Mouse (Mus musculus): Measurements from ENCODE around the gene Lipm. TPM values are rescaled to one million over a fixed set of nuclear protein-coding genes. Genes with fewer than 3 reads are reported as not detected.

Gene Lipm
- polyA plus RNA-seq (2012; rRNA removed), result not detected in 2 replicates

DNA sequence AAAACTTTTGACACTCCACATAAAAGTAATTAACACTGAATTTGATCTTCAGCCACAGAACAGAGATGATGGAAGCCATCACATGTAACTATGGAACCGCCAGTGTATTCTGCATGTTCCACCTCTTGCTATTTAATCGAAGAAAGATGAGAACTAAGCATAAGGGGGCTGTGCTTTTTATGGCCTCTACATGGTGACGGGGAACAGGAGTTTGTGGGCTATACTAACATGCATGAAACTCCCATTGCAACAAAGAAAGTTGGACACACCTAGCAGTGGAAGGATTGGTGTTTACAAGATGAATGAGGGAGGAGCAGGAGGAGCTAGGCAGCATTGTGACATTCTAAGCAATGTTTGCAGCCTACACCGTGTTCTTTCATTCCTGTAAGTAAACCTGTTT lies at the start of gene Lipm:
TSS of gene Lipm (plus strand) at position 301 of the 400 bp plus-strand sequence.
- WGBS, result 89% methylated on average over 4 of the region's 4 CpGs
- no peak for TF ChIP-seq CTCF (IDR thresholded peaks at IDR 0.05; ENCODE audit: extremely low read depth, insufficient read depth, insufficient read length, insufficient replicate concordance)
- no peak for TF ChIP-seq POLR2A (IDR thresholded peaks at IDR 0.05; ENCODE audit: low read depth, low read length)
- no peak within 1 kb of the TSS for H3K27ac ChIP-seq (ENCODE audit: insufficient read depth, low read length)
- H3K36me3 ChIP-seq (ENCODE audit: control insufficient read depth, insufficient read depth, low read length), result no peaks in the 10 kb centered on the region
- no peak within 1 kb of the TSS for H3K4me3 ChIP-seq (ENCODE audit: extremely low read depth, insufficient read depth, insufficient read length)
- H3K4me1 ChIP-seq (ENCODE audit: control insufficient read depth, insufficient read depth, insufficient read length), result no peaks in the 10 kb centered on the region
- no peaks in the 10 kb centered on the region for H3K27me3 ChIP-seq (ENCODE audit: control insufficient read depth, insufficient read depth, low read length)
- DNase-seq (ENCODE audit: low read depth in 1 of 2, low spot score in 2 of 2), result no peak

- WGBS, result 86% methylated on average over 3 of the region's 3 CpGs
- no peak for TF ChIP-seq CTCF (IDR thresholded peaks at IDR 0.05; ENCODE audit: extremely low read depth, insufficient read depth, insufficient read length, insufficient replicate concordance)
- TF ChIP-seq POLR2A (IDR thresholded peaks at IDR 0.05; ENCODE audit: low read depth, low read length), result no peak
- no peaks in the 10 kb centered on the region for H3K4me1 ChIP-seq (ENCODE audit: control insufficient read depth, insufficient read depth, insufficient read length)
- H3K27me3 ChIP-seq (ENCODE audit: control insufficient read depth, insufficient read depth, low read length), result no peaks in the 10 kb centered on the region
- no peak for DNase-seq (ENCODE audit: low read depth in 1 of 2, low spot score in 2 of 2)
- H3K36me3 ChIP-seq (ENCODE audit: control insufficient read depth, insufficient read depth, low read length), result no peaks in the 10 kb centered on the region
- no peak overlapping the region for H3K4me3 ChIP-seq (ENCODE audit: extremely low read depth, insufficient read depth, insufficient read length)
- no peak overlapping the region for H3K27ac ChIP-seq (ENCODE audit: insufficient read depth, low read length)
Observed at GRCm38 (mm10) chr19:34051502-34051901, 49.2 kb upstream of the Lipm start.

GRCm38 (mm10) chr19:34063547-34063946 lies 37.2 kb upstream of the Lipm start:
- no peaks in the 10 kb centered on the region for H3K27me3 ChIP-seq (ENCODE audit: control insufficient read depth, insufficient read depth, low read length)
- no peak for DNase-seq (ENCODE audit: low read depth in 1 of 2, low spot score in 2 of 2)
- TF ChIP-seq CTCF (IDR thresholded peaks at IDR 0.05; ENCODE audit: extremely low read depth, insufficient read depth, insufficient read length, insufficient replicate concordance) (no peak), POLR2A (IDR thresholded peaks at IDR 0.05; ENCODE audit: low read depth, low read length) (no peak)
- no peak overlapping the region for H3K27ac ChIP-seq (ENCODE audit: insufficient read depth, low read length)
- 54% methylated on average over 1 of the region's 1 CpGs for WGBS
- no peak overlapping the region for H3K4me3 ChIP-seq (ENCODE audit: extremely low read depth, insufficient read depth, insufficient read length)
- H3K36me3 ChIP-seq (ENCODE audit: control insufficient read depth, insufficient read depth, low read length), result no peaks in the 10 kb centered on the region
- no peaks in the 10 kb centered on the region for H3K4me1 ChIP-seq (ENCODE audit: control insufficient read depth, insufficient read depth, insufficient read length)

DNA sequence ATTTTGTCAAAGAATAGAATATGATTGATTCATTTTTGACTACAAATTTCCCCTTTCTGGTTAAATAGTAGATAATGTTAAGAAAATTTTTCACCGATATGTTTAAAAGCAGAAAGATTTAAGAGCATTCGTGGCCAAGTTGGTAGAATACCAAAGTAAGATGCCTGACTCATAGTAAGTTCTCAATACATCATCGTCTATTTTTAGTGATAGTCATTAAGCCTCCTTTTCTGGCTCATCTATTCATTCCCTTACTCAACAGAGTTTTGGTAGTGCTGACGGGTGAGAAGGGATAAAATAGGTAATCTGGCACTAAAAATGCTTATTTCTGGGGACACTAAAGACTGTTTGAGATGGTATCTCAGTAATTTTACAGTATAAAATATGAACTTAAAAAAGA lies 36.7 kb upstream of the Lipm start:
- 84% methylated on average over 4 of the region's 4 CpGs for WGBS
- Histone ChIP-seq H3K4me3 (ENCODE audit: extremely low read depth, insufficient read depth, insufficient read length) (no peak overlapping the region), H3K36me3 (ENCODE audit: control insufficient read depth, insufficient read depth, low read length) (no peaks in the 10 kb centered on the region), H3K27ac (ENCODE audit: insufficient read depth, low read length) (no peak overlapping the region), H3K4me1 (ENCODE audit: control insufficient read depth, insufficient read depth, insufficient read length) (no peaks in the 10 kb centered on the region), H3K27me3 (ENCODE audit: control insufficient read depth, insufficient read depth, low read length) (no peaks in the 10 kb centered on the region)
- DNase-seq (ENCODE audit: low read depth in 1 of 2, low spot score in 2 of 2), result no peak
- TF ChIP-seq POLR2A (IDR thresholded peaks at IDR 0.05; ENCODE audit: low read depth, low read length) (no peak), CTCF (IDR thresholded peaks at IDR 0.05; ENCODE audit: extremely low read depth, insufficient read depth, insufficient read length, insufficient replicate concordance) (no peak)

DNA sequence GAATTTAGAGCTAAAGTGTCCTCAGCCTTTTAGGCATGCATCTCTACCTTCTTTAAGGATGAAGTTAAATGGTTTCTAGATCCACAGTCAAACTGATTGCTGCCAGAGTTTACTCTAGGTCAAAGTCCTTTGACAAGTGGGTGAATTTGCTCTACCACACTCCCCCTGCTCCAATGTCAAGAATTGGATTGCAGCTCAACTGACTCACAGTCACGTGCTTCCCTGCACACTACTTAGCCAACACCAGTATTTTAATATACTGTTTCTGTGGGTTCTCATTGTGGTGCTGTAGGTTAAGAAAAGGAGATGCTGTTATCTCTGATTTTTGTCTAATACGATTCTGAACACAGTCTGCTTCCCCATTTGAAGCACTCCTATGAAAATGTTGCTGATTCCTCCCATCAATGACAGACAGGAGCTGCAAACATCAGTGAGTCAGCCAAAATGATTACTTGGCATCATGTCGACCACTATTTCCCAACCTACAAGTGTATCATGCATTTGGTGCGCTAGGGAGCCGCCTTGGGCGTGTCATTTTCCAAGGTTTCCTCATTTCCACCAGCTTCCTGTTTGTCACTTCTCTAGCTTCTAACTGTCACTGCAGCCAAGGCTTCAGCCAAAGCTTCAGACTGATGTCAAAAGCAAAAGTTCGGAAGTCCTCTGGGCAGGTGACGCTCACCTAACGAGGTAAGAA lies 33.8 kb upstream of the Lipm start, which contains the start of gene Lipn:
TSS of gene Lipn (plus strand) at position 580 of the 694 bp plus-strand sequence.
- H3K27ac ChIP-seq (ENCODE audit: insufficient read depth, low read length), result no peak within 1 kb of the TSS
- H3K27me3 ChIP-seq (ENCODE audit: control insufficient read depth, insufficient read depth, low read length), result no peaks in the 10 kb centered on the region
- no peak within 1 kb of the TSS for H3K4me3 ChIP-seq (ENCODE audit: extremely low read depth, insufficient read depth, insufficient read length)
- no peaks in the 10 kb centered on the region for H3K36me3 ChIP-seq (ENCODE audit: control insufficient read depth, insufficient read depth, low read length)
- no peak for DNase-seq (ENCODE audit: low read depth in 1 of 2, low spot score in 2 of 2)
- no peaks in the 10 kb centered on the region for H3K4me1 ChIP-seq (ENCODE audit: control insufficient read depth, insufficient read depth, insufficient read length)
- TF ChIP-seq CTCF (IDR thresholded peaks at IDR 0.05; ENCODE audit: extremely low read depth, insufficient read depth, insufficient read length, insufficient replicate concordance) (no peak), POLR2A (IDR thresholded peaks at IDR 0.05; ENCODE audit: low read depth, low read length) (no peak)
- WGBS, result 83% methylated on average over 9 of the region's 9 CpGs

GRCm38 (mm10) chr19:34074239-34074638 lies 26.5 kb upstream of the Lipm start:
- Histone ChIP-seq H3K27me3 (ENCODE audit: control insufficient read depth, insufficient read depth, low read length) (no peaks in the 10 kb centered on the region), H3K36me3 (ENCODE audit: control insufficient read depth, insufficient read depth, low read length) (no peaks in the 10 kb centered on the region), H3K4me3 (ENCODE audit: extremely low read depth, insufficient read depth, insufficient read length) (no peak overlapping the region), H3K4me1 (ENCODE audit: control insufficient read depth, insufficient read depth, insufficient read length) (no peaks in the 10 kb centered on the region), H3K27ac (ENCODE audit: insufficient read depth, low read length) (no peak overlapping the region)
- DNase-seq (ENCODE audit: low read depth in 1 of 2, low spot score in 2 of 2), result no peak
- TF ChIP-seq CTCF (IDR thresholded peaks at IDR 0.05; ENCODE audit: extremely low read depth, insufficient read depth, insufficient read length, insufficient replicate concordance), result no peak
- no peak for TF ChIP-seq POLR2A (IDR thresholded peaks at IDR 0.05; ENCODE audit: low read depth, low read length)

DNA sequence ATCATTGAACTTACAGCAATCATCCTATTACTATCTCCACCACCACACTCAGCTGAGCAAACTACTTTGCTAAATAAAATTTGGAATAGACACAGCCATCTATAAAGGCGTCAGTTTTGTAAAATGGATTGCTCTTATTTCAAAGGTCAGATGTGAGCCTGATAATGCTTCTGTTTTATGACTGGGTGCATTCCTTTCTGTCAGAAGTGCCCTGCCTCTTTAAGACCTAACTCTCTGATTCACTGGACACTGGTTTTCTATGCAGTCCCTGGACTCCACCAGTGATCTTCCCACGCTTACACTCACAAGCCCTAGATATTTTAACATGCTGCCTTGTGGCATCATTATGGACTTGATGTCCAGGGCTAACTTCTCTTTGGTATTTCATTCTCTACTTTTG lies 22.6 kb upstream of the Lipm start:
- no peak for DNase-seq (ENCODE audit: low read depth in 1 of 2, low spot score in 2 of 2)
- WGBS, result 76% methylated on average over 2 of the region's 2 CpGs
- H3K36me3 ChIP-seq (ENCODE audit: control insufficient read depth, insufficient read depth, low read length), result no peaks in the 10 kb centered on the region
- H3K4me3 ChIP-seq (ENCODE audit: extremely low read depth, insufficient read depth, insufficient read length), result no peak overlapping the region
- no peaks in the 10 kb centered on the region for H3K27me3 ChIP-seq (ENCODE audit: control insufficient read depth, insufficient read depth, low read length)
- H3K27ac ChIP-seq (ENCODE audit: insufficient read depth, low read length), result no peak overlapping the region
- H3K4me1 ChIP-seq (ENCODE audit: control insufficient read depth, insufficient read depth, insufficient read length), result no peaks in the 10 kb centered on the region
- TF ChIP-seq CTCF (IDR thresholded peaks at IDR 0.05; ENCODE audit: extremely low read depth, insufficient read depth, insufficient read length, insufficient replicate concordance) (no peak), POLR2A (IDR thresholded peaks at IDR 0.05; ENCODE audit: low read depth, low read length) (no peak)

Measured in spleen, adult 2 months (tissue).